In the genomic region with DNA sequence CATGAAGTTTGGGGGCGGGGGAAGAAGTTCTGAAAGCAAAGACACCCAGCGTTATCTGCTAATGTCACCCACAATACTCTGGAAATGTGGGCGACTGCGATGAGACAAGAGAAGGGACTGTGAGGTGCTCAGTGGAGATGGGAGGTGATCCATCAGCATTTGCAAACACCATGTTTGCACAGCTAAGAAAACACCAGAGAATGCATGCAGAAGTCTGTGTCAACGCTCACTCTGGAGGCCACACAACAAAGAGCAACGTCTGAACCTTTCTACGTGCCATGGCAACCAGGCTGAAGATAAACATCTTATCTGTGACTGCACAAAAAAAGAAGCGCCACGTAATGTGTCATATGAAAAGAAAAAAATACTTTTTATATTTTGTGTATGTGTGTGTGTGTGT, we compare ENCODE assay signal across 27 mouse cellular contexts. TPM values are rescaled to one million over a fixed set of nuclear protein-coding genes. Genes with fewer than 3 reads are reported as not detected.
A peak's percentile ranks its signal among the peaks of the same experiment; 100 is the strongest.
DNase-seq lines count a peak whose midpoint lies in the region; ATAC-seq and TF ChIP-seq lines count a peak whose summit lies in the region.
"Had no signal": no experiment of that assay in that cellular context is flagged by ENCODE, and none has a peak within 500 bp of the region (broad histone marks: within the 10 kb centered on the region; RNA-seq: fewer than 3 reads in every experiment).

No protein-coding gene starts in this region.

- no peak for TF ChIP-seq CTCF in MEL (IDR thresholded peaks at IDR 0.05 in 2 of 3, conservative IDR thresholded peaks at IDR 0.05 in 1 of 3; ENCODE audit: control insufficient read depth in 1 of 3, insufficient read depth in 1 of 3, low read depth in 2 of 3, low read length in 3 of 3, poor library complexity in 1 of 3, severe bottlenecking in 1 of 3)
- no peak for TF ChIP-seq CTCF in liver, postnatal 0 days (IDR thresholded peaks at IDR 0.05; ENCODE audit: low read depth)

- H3K27ac ChIP-seq in MEL (ENCODE audit: control insufficient read depth, low read depth, low read length) = no peak overlapping the region
- no peak overlapping the region for H3K27ac ChIP-seq in liver, postnatal 0 days (ENCODE audit: low read depth)
- no peak overlapping the region for H3K27ac ChIP-seq in hindbrain, embryonic 16.5 days (ENCODE audit: low read depth, low read length)
- H3K27ac ChIP-seq: embryonic facial prominence, embryonic 15.5 days; forebrain, embryonic 12.5 days; hindbrain, embryonic 10.5 days; left cerebral cortex, adult 2 months had no signal

- no peak for TF ChIP-seq POLR2A in MEL (IDR thresholded peaks at IDR 0.05; ENCODE audit: control insufficient read depth in 1 of 2, insufficient read depth in 1 of 2, low read depth in 1 of 2, low read length in 2 of 2, poor library complexity in 1 of 2)

- no peaks in the 10 kb centered on the region for H3K9me3 ChIP-seq in MEL (replicated peaks; ENCODE audit: insufficient read depth, low read length)
- no peaks in the 10 kb centered on the region for H3K9me3 ChIP-seq in liver, postnatal 0 days (ENCODE audit: low read length)
- H3K9me3 ChIP-seq in hindbrain, embryonic 16.5 days (ENCODE audit: control insufficient read depth, low read length) = no peaks in the 10 kb centered on the region
- H3K9me3 ChIP-seq: embryonic facial prominence, embryonic 15.5 days; forebrain, embryonic 12.5 days; hindbrain, embryonic 10.5 days had no signal

- WGBS in liver, postnatal 0 days (ENCODE audit: insufficient replicate concordance) = 42% methylated on average over 9 of the region's 9 CpGs
- 73% methylated on average over 9 of the region's 9 CpGs for WGBS in hindbrain, embryonic 16.5 days

- H3K27me3 ChIP-seq in MEL (ENCODE audit: control insufficient read depth in 1 of 2, insufficient read depth in 2 of 2, low read length in 2 of 2) = no peaks in the 10 kb centered on the region
- H3K27me3 ChIP-seq in liver, postnatal 0 days (ENCODE audit: insufficient read depth, low read length) = no peaks in the 10 kb centered on the region
- H3K27me3 ChIP-seq in hindbrain, embryonic 16.5 days (replicated peaks; ENCODE audit: control insufficient read depth, insufficient read depth, low read length) = no peaks in the 10 kb centered on the region
- H3K27me3 ChIP-seq: embryonic facial prominence, embryonic 15.5 days; forebrain, embryonic 12.5 days had no signal

- peak in 1 of 2 experiments; percentile 75; a peak in 3 of 4 replicates for TF ChIP-seq EP300 in MEL (IDR thresholded peaks at IDR 0.05; ENCODE audit: low read depth in 1 of 2, low read length in 2 of 2)
- peak; percentile 76 for TF ChIP-seq EP300 in liver, postnatal 0 days (IDR thresholded peaks at IDR 0.05; ENCODE audit: low read depth)

- H3K9ac ChIP-seq in MEL (ENCODE audit: control insufficient read depth, low read depth, low read length, poor library complexity, severe bottlenecking) = no peak overlapping the region
- no peak overlapping the region; the same call in 1 of the 2 replicates for H3K9ac ChIP-seq in liver, postnatal 0 days (replicated peaks)
- H3K9ac ChIP-seq in hindbrain, embryonic 16.5 days (ENCODE audit: low read depth, low read length) = no peak overlapping the region
- H3K9ac ChIP-seq: embryonic facial prominence, embryonic 15.5 days; forebrain, embryonic 12.5 days had no signal

- ATAC-seq in liver, postnatal 0 days = peak; percentile 68
- no peak for ATAC-seq in hindbrain, embryonic 16.5 days
- ATAC-seq: inflammation-experienced regulatory T-cells, adult 6 months; Patski had no signal

- H3K79me2 ChIP-seq in MEL (ENCODE audit: control insufficient read depth, insufficient read depth, low read length, poor library complexity) = no peaks in the 10 kb centered on the region

- peak; percentile 77 for DNase-seq in MEL (ENCODE audit: low read depth, low spot score)
- peak; percentile 4 for DNase-seq in brain, adult 2 months (ENCODE audit: low read depth, low spot score)
- peak; percentile 61 for DNase-seq in liver
- DNase-seq in liver, postnatal 0 days = no peak
- DNase-seq in testis, postnatal 14 days (ENCODE audit: low spot score) = no peak
- no peak for DNase-seq in layer of hippocampus, postnatal 36 days
- DNase-seq: adrenal gland, postnatal 10 days; cerebellum, adult 8-10 months; heart, adult 18-20 months; kidney, adult 2 months; kidney, postnatal 10 days; left cerebral cortex, postnatal 4 days; lung, postnatal 10 days; right cerebral cortex, postnatal 14 days; spleen, adult 18-20 months; thymus, adult 2 months had no signal

- H3K4me1 ChIP-seq in MEL (ENCODE audit: control insufficient read depth in 1 of 2, insufficient read depth in 2 of 2, low read length in 2 of 2) = peaks cover 9 to 12% of the 10 kb centered on the region in 2 experiments
- H3K4me1 ChIP-seq in liver, postnatal 0 days (ENCODE audit: insufficient read depth) = no peaks in the 10 kb centered on the region
- no peaks in the 10 kb centered on the region for H3K4me1 ChIP-seq in hindbrain, embryonic 16.5 days (ENCODE audit: control insufficient read depth, insufficient read depth, low read depth, low read length)
- H3K4me1 ChIP-seq: embryonic facial prominence, embryonic 15.5 days; forebrain, embryonic 12.5 days had no signal

- 0 out of 2 replicates have a peak overlapping the region, but pooled peaks have one; percentile 6 for H3K4me2 ChIP-seq in liver, postnatal 0 days (ENCODE audit: low read depth, low read length)
- H3K4me2 ChIP-seq in hindbrain, embryonic 16.5 days (ENCODE audit: low read length) = no peak overlapping the region
- H3K4me2 ChIP-seq: embryonic facial prominence, embryonic 15.5 days; forebrain, embryonic 12.5 days had no signal

- no peak for TF ChIP-seq RAD21 in MEL (IDR thresholded peaks at IDR 0.05; ENCODE audit: low read depth, low read length)

- H3K4me3 ChIP-seq in MEL (ENCODE audit: control insufficient read depth in 1 of 2, insufficient read depth in 1 of 2, low read depth in 2 of 2, low read length in 2 of 2) = peak overlapping the region in 1 of 2 experiments; percentile 7; a peak in 1 of 4 replicates
- H3K4me3 ChIP-seq in liver, postnatal 0 days (ENCODE audit: low read depth, low read length) = no peak overlapping the region
- H3K4me3 ChIP-seq in hindbrain, embryonic 16.5 days (ENCODE audit: low read length) = no peak overlapping the region
- H3K4me3 ChIP-seq: embryonic facial prominence, embryonic 15.5 days; forebrain, embryonic 12.5 days; hindbrain, embryonic 10.5 days; left cerebral cortex, adult 2 months had no signal

- peaks cover 0 to 10% of the 10 kb centered on the region in 2 experiments; a peak in 2 of 4 replicates for H3K36me3 ChIP-seq in MEL (ENCODE audit: control insufficient read depth in 1 of 2, insufficient read depth in 2 of 2, low read length in 2 of 2)
- no peaks in the 10 kb centered on the region for H3K36me3 ChIP-seq in liver, postnatal 0 days (replicated peaks; ENCODE audit: insufficient read depth, low read length)
- no peaks in the 10 kb centered on the region for H3K36me3 ChIP-seq in hindbrain, embryonic 16.5 days (ENCODE audit: control insufficient read depth, insufficient read depth, low read length)
- H3K36me3 ChIP-seq: embryonic facial prominence, embryonic 15.5 days; forebrain, embryonic 12.5 days; hindbrain, embryonic 10.5 days had no signal

TF ChIP-seq in MEL, 35 proteins besides CTCF, POLR2A, EP300 and RAD21 (continues in another document):
- no peak for TF ChIP-seq ZKSCAN1 (IDR thresholded peaks at IDR 0.05; ENCODE audit: low read depth, low read length)
- TF ChIP-seq ZC3H11A (IDR thresholded peaks at IDR 0.05; ENCODE audit: low read depth, low read length) = no peak
- TF ChIP-seq ZNF384 (IDR thresholded peaks at IDR 0.05; ENCODE audit: low read depth, low read length) = peak; percentile 76
- peak; percentile 49 for TF ChIP-seq TAL1 (IDR thresholded peaks at IDR 0.05; ENCODE audit: low read length)
- no peak for TF ChIP-seq UBTF (IDR thresholded peaks at IDR 0.05; ENCODE audit: borderline replicate concordance, insufficient read depth, low read depth, low read length)
- TF ChIP-seq ZMIZ1 (IDR thresholded peaks at IDR 0.05; ENCODE audit: low read depth, low read length) = no peak
- no peak for TF ChIP-seq MYB (IDR thresholded peaks at IDR 0.05; ENCODE audit: low read depth, low read length)
- no peak for TF ChIP-seq MYC (IDR thresholded peaks at IDR 0.05; ENCODE audit: low read depth, low read length)
- no peak for TF ChIP-seq E2F4 (IDR thresholded peaks at IDR 0.05; ENCODE audit: borderline replicate concordance, low read depth, low read length)
- TF ChIP-seq KAT2A (conservative IDR thresholded peaks at IDR 0.05; ENCODE audit: low read depth, low read length) = no peak
- TF ChIP-seq SIN3A (IDR thresholded peaks at IDR 0.05; ENCODE audit: low read length) = 0 out of 2 replicates have a peak, but pooled peaks have one; percentile 17
- TF ChIP-seq POLR2AphosphoS5 (IDR thresholded peaks at IDR 0.05; ENCODE audit: borderline replicate concordance, low read depth, low read length) = no peak
- no peak for TF ChIP-seq SMC3 (IDR thresholded peaks at IDR 0.05; ENCODE audit: low read depth, low read length)
- TF ChIP-seq CHD2 (IDR thresholded peaks at IDR 0.05; ENCODE audit: low read length) = no peak
- TF ChIP-seq TBP (IDR thresholded peaks at IDR 0.05; ENCODE audit: low read depth, low read length) = no peak
- no peak for TF ChIP-seq NRF1 (IDR thresholded peaks at IDR 0.05; ENCODE audit: insufficient read depth, low read depth, low read length, poor library complexity, severe bottlenecking)
- TF ChIP-seq MXI1 (IDR thresholded peaks at IDR 0.05; ENCODE audit: low read depth, low read length) = no peak
- TF ChIP-seq ETS1 (IDR thresholded peaks at IDR 0.05; ENCODE audit: low read depth, low read length) = peak; percentile 22; the same call in 1 of the 2 replicates
- no peak for TF ChIP-seq MAZ (IDR thresholded peaks at IDR 0.05; ENCODE audit: low read depth, low read length)
- TF ChIP-seq CHD1 (IDR thresholded peaks at IDR 0.05; ENCODE audit: low read depth, low read length) = no peak

RNA-seq across cellular contexts. Expression of a gene that starts 2.6 kb away (rescaled TPM):
- total RNA-seq in MEL (2012; rRNA removed) = not detected in 2 replicates
- not detected for polyA plus RNA-seq in MEL (2012; ENCODE audit: insufficient read depth in 1 of 2, insufficient read length in 2 of 2, low read depth in 1 of 2, low replicate concordance in 2 of 2, missing spikeins in 1 of 2)
- 0.06 TPM in 1 of 2 replicates, not detected in the other for polyA plus RNA-seq in liver, postnatal 0 days (2015; fragmentation: Nextera tagmentation; extraction: Ambion mirVana)
- under 1 TPM in 1 of 2 experiments, not detected in 1; 0.07 TPM for total RNA-seq in layer of hippocampus, postnatal 36 days (2021)
- 0.14 and 0.25 TPM in 2 replicates for polyA plus RNA-seq in hindbrain, embryonic 16.5 days (2015; fragmentation: Nextera tagmentation; extraction: Ambion mirVana)
- total RNA-seq: gastrocnemius, adult 8-10 months; heart, adult 18-20 months; liver, adult 2 months; megakaryocyte, adult 5-6 weeks; neutrophil, adult 5-6 weeks had no signal

RNA-seq across cellular contexts. Expression of a gene that starts 40.5 kb away (rescaled TPM):
- total RNA-seq in MEL (2012; rRNA removed) = 23.1 and 29.4 TPM in 2 replicates
- polyA plus RNA-seq in MEL (2012; ENCODE audit: insufficient read depth in 1 of 2, insufficient read length in 2 of 2, low read depth in 1 of 2, low replicate concordance in 2 of 2, missing spikeins in 1 of 2) = 10 to 100 TPM in 1 of 2 experiments, not detected in 1; 21.7 TPM
- polyA plus RNA-seq in liver, postnatal 0 days (2015; fragmentation: Nextera tagmentation; extraction: Ambion mirVana) = 2.9 and 3.2 TPM in 2 replicates
- 10 to 100 TPM; 13.2 to 16.2 TPM for total RNA-seq in layer of hippocampus, postnatal 36 days (2021)
- 10.8 and 11.5 TPM in 2 replicates for polyA plus RNA-seq in hindbrain, embryonic 16.5 days (2015; fragmentation: Nextera tagmentation; extraction: Ambion mirVana)

Comparison
In these comparisons a context has a peak if more than half of its experiments do, and no peak if none do; other contexts are left out.
1. DNase-seq: peak in MEL (single experiment), brain, adult 2 months (single experiment) and liver (single experiment); none in liver, postnatal 0 days (single experiment), testis, postnatal 14 days (single experiment) and layer of hippocampus, postnatal 36 days (0 of 2).